Mouse (Mus musculus) megakaryocyte-erythroid progenitor cell, adult 5-6 weeks (primary cell): Measurements from ENCODE around the gene Kcnh2. TPM values are rescaled to one million over a fixed set of nuclear protein-coding genes. Genes with fewer than 3 reads are reported as not detected.

ENCODE experiments used
- ATAC-seq: replicated peaks from 2 replicates; pipeline ENCODE4 v1.8.0; 2016; ENCODE audit warnings: mild to moderate bottlenecking, inconsistent platforms; ENCODE audit not compliant: severe bottlenecking, poor library complexity, low FRiP score, low TSS enrichment
- total RNA-seq, 2 experiments: library from RNA; stranded (forward) in 1 of 2; stranded (reverse) in 1 of 2; fragments of 200-1000, 215-1000 nt in 1 of 2; fragments of >200 nt in 1 of 2; fragmentation: Nextera tagmentation in 1 of 2; gene quantifications; 2 replicates each; pipeline ENCODE4 v1.2.3; 2014 to 2017

Kcnh2 gene
- total RNA-seq, 2 experiments from 2014 or later = 1.2 TPM; not detected in 1

DNA sequence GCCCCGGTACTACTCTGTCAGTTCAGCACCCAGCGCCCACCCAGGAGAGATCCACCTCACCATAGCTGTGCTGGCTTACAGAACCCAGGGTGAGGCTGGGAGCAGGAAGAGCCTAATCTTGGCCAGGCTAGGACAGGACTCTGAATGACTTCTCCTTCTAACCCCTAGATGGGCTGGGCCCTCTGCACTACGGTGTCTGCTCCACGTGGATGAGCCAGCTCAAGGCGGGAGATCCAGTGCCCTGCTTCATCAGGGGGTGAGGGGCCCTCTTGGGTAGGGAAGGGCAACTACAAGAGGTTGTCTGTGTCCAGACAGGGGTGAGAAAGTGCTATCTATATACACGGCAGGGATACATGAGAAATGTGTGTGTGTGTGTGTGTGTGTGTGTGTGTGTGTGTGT is 30.1 kb upstream of the Kcnh2 start:
- ATAC-seq = no peak

DNA sequence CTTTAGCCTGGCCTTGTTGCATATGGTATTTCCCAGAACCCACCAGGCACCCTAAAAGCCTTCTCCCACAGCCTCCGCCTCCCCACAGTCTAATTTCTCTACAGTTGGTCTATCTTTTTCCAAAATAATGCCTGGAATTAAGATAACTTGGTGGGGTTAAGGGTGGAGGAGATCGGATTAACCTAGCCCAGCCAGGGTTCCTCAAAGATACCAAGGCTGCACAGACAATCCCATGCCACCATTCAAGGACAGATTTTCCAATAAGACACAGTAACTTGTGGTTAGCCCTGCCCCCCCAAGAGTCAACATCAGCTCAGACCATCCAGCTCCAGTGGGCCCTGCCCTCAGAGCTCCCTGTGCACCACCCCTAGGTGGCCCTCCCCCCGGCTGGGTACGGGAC is 29.1 kb upstream of the Kcnh2 start:
- ATAC-seq = no peak

DNA sequence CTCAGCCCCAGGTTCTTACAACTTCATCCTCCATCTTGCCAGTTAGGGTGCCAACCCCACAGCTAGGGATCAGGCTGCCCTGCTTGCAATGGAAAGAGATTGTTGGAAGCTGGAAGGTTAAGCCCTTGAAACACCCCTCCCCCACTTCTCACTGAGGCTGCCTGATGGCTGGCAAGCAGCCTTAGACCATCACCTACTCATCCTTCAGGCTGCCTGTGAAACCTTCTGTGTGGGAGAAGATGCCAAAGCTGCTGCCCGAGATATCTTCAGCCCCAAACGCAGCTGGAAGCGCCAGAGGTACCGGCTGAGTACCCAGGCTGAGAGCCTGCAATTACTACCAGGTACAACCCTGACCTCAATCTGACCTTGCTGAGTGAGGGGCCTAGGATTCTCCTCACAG is 28.1 kb upstream of the Kcnh2 start:
- ATAC-seq = no peak

DNA sequence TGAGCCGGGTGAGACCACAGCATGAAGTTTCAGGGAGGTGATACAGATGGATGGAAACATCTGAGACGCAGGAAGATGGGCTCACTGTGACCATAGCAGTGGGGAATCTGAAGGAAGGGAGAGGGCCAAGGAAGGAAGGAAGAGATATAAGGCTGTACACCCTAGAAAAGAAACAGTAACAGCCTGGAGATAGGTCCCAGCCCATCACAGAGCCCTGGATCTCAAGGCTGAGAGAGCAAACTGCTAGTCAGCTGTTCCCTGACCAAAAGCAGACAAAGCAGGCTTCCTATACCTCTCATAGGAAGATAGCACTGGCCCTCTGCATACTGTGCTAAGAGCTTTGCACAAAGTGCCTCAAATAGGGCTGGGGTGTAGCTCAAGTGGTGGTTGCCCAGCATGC is 27.3 kb upstream of the Kcnh2 start:
- ATAC-seq = no peak

DNA sequence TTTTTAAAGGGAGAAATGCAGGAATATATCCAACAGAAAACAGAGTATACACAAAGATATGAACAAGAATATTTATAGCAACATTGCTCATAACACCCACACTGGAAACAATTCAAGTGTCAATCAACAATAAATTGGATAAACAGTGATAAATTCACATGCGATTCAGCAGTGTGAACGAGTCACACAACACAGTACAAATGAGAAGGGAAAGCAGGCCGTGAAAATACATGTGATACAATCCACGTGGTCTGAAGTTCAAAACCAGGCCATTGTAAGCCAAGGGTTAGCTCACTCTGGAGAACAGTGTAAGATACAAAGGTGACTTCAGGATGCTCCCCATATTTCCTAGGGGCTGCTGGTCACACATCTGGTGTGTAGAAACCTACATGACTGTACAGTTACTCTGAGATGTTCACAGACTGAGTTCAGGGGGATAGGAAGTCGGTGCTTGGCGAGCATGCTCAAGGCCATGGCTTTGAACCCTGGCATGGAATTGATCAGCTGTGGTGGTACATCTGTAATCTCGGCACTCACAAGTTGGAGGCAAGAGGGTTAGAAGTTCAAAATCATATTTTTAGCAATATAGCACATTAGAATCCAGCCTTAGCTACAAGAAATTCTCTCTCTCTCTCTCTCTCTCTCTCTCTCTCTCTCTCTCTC is 23.4 kb upstream of the Kcnh2 start:
- no peak for ATAC-seq

DNA sequence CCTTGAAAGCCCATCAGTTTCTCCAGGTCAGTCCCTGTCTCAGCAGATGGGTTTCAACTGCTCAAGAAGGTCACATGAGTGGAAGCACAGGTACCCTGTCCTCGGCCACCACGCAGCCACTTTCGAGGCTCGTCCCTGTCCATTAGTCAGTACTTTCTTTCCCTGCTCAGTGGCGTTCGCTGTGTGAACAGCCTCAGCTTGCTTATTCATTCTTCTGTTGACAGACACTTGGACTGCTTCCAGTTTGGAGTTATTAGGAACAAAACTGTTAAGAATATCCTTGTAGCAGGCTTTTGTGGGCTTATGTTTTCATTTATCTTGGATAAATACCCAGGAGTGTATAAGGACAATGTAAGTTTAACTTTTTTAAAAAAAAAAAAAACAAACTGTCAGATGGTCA is 22.8 kb upstream of the Kcnh2 start:
- ATAC-seq = no peak

DNA sequence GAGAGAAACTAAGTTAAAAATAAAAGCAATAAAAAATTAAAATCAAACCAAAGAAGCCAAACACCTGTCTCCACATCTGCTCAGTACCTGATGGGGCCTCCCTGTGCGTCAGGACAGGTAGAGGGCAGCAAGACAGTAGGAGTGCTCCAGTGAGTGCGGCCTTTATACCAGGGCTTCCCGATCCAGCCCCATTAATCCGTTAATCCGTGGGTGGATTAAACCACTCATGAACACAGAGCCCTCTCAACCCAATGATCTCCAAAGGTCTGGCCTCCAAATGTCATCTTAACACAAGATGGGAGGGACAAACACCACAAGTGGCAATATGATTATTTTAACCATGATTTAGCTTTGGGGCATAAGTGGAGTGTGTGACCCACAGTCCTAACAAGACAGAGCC is 22.4 kb upstream of the Kcnh2 start:
- no peak for ATAC-seq

DNA sequence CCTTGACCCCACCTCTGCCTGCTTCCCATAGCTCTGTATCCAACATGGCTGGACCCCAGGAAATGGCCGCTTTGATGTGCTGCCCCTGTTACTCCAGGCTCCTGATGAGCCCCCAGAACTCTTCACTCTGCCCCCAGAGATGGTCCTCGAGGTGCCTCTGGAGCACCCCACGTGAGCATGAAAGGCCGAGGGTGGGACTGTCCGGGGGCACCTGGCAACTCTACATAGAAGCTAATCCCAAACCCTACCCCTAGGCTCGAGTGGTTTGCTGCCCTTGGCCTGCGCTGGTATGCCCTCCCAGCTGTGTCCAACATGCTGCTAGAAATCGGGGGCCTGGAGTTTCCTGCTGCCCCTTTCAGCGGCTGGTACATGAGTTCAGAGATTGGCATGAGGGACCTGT is 18.4 kb upstream of the Kcnh2 start:
- ATAC-seq = no peak

DNA sequence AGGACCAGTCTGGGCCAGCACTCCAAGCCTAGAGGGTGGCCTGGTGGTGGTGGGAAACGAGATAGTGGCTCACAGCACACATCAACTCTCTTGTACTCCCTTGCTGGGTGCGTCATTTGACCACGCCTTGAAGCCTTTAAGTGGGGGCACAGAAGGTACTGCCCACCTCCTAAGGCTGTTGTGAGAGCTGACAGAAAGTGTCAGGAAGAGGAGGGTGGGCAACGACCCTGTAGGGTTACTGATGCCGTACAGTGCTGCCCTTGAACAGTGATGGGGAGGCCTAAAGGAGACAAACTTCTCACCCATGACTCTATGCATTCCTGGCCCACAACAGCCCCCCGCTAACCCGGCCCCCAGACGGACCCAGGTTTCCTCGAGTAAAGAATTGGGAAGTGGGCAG is 15.0 kb upstream of the Kcnh2 start:
- ATAC-seq = no peak

DNA sequence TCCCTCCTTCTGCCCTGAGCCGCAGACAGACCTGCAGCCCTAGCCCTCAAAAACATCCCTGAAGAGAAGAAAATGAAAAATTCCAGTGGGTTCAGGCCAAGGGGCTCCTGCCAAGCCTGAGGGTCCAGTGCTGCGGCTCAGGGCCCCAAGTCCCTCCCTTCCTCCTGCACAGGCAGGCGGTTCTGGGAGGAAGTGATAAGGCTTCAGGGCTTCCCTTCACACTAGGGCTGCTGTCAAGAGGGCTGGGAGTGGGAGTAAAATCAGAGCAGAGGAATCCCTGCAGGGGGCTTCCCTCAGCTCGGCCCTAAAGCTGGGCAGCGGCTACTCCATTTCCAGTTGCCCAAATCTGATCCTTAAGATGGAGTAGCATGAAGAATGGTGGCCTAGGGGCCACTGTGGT is 14.1 kb upstream of the Kcnh2 start:
- ATAC-seq = no peak

DNA sequence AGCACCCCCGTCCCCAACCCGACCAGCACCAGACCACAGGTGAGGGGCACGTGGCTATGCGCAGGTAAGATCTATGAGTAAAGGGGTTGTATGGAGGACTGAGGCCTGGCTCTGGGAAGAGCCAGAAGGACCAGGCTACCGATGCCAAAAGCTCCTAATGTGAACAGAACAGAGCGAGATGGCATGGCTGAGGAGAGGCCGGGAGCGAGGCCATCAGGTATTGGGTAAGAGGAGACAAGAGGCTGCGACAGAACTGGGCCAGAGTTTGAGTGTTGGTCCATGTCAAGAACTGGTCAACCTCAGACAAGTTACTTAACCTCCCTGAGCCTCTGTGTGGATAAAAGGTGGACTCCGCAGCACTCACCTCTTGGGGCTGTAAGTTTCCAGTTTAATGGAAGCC is 13.6 kb upstream of the Kcnh2 start:
- ATAC-seq = no peak

DNA sequence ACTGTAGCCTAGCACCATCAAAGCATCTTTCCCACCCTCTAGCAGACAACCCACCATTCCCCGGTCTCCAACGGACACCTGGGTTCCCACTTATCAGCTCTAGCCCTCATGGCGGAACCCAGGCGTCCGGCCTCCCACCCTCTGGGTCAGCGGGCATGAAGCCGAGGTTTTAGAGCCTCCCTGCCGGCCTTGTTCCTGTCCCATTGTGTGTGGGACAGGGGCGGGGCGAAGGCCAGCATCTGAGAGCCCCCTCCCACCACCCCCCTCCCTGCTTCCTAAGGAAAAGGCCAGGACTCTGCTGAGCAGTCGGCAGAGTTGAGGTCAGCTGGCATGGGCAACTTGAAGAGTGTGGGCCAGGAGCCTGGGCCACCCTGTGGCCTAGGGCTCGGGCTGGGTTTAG is 13.1 kb upstream of the Kcnh2 start, which contains the start of gene Nos3:
Nos3 (plus strand) TSS at position 303 of the 400 bp plus-strand sequence.
- no peak for ATAC-seq

DNA sequence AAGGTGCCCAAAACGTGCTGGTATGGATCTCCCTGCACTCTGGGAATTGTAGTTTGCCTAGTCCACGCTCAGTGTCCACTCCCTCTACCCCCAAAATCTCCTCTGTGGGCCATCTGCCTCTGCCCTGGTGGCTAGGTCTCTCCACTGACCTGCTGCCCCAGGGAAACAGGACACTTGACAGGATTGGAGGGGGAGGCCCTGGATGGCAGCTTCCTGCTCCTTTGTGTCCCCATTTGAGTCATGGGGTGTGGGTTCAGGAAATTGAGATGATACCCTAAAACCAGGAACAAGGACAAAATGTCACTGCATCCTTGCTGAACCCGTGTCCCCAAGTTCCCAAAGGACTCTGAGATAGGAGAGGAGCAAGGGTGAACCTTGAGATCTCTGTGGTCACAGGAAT is 12.7 kb upstream of the Kcnh2 start:
- ATAC-seq = no peak

DNA sequence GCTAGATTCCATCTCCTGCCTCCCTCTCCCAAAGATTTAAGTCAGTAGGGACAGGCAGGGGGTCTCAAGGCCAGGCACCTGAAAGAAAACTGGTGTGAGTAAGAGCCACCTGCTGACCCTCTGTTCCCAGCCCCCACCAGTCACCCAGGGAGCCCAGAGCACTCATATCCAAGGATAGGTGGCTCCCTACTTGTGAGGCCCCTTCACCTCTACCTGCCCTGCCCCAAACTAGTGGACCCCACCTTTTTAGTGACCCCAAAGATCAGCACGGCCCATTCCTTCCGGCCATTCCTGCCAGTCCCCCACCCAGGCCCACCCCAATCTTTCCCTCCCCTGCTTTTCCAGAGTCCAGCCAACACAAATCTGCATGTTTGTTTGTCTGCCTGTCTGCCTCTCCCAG is 12.1 kb upstream of the Kcnh2 start:
- no peak for ATAC-seq

DNA sequence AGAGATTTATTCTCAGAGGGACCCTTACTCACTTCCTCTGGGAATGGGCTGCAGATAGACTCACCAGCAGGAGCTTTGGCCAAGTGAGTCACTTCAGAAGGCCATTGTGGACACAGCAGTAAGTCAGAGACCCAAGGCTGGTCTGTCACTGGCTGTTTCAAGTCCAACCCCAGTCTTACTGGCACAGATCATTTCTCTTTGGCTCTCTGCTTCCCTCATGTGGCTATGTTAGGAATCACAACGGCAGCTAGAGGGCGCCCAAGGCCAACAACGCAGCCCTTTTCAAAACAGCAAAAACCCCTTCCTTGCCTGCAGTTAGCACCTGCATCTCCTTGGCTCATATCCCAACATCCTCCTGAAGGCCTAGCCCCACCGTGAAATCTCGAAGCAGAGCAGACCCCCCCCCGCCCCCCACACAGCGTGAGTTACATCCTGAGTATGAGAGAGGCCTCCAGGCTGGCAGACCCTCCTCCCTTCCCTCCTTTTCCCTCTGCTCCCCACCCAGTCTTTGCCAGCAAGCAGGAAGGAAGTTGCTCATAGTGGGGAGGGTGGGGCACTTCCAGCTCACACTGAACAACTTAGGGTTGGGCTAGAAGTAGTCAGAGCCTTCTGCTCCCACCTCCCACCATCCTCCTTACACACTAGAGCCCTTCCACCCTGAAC is 9.5 kb upstream of the Kcnh2 start:
- ATAC-seq = peak; percentile 76

DNA sequence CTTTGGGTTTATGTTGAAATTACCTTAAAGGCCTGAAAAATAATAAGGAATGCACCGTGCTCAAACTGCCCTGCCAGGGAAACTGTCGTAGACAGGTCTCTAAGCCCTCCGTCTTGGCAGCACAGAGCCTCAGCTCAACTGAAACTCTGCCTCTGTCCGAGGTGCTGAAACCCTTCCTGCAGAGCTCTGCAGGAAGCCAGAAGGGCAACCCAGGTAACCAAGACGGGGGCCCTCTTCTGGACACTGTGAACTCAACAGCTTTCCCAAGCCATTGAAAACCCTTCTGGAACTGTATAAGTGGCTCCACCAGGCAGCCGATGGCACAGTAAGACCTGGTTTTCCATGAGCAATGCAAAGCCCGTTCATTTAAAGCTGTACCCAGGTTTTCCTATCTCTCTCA is 6.1 kb upstream of the Kcnh2 start:
- peak; percentile 89 for ATAC-seq

DNA sequence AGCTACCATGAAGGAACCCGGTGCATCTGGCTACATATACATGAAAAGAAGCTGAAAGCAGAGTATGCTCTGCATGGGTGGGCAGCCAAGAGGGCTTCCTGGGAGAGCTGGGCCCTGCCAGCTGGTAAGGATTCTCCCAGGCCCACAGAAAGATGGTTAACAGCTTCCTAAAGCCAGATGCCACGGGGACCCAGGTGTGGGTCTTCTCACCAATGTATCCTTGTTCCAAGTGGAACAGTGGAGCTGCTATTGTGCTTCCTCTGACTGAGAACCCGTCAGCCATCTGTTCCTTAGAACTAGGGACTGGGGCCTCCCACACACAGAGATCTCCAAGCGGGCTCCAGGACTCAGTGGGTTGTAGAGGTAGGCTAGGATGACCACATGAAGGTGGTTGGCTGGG is 5.4 kb upstream of the Kcnh2 start:
- ATAC-seq = no peak

DNA sequence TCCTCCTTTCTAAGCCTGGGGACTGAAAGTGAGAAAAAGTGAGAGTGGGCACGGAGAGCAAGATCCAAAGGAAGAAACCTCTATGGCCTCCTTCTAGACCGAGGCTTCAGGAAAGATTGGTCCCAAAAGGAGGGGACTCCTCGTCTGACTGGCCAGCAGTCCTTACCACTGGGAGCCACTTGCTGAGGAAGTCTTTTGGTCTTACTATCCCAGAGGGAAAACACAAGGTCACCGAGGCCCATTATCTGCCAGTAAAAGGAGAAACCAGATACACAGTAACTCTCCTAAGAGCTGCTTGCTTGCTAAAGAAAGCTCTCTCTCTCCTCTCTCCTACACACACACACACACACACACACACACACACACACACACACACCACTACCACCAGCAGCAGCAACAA is 1.9 kb upstream of the Kcnh2 start:
- ATAC-seq = no peak

DNA sequence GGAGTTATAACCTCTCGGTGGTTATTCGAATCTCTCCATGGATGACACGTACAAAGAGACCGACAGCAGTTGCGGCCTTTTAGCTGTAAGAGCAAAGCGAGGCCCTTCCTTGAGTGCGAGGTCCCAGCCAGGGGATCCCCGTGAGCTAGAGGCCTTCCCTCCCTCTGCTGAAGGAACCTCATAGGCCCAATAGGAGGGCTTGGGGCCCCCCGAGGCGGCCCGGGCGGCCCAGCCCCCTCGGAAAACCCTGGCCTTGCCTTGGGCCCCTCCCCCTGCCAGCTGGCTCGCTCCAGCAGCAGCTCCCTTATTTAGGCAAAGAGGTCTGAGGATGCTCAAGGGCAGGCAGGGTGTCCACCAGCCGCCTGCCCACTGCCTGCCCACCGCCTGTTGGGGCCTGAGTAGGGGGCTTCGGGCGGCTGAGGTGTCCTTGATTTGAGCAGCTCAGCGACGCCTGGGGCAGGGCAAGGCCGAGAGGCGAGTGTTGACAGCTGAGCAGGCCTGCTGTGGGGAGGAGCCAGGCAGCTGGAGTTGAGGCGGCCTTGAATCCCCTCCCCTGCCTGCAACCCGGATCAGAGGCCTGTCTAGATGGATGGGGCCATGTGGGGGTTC is 951 bp upstream of the Kcnh2 start:
- no peak for ATAC-seq

DNA sequence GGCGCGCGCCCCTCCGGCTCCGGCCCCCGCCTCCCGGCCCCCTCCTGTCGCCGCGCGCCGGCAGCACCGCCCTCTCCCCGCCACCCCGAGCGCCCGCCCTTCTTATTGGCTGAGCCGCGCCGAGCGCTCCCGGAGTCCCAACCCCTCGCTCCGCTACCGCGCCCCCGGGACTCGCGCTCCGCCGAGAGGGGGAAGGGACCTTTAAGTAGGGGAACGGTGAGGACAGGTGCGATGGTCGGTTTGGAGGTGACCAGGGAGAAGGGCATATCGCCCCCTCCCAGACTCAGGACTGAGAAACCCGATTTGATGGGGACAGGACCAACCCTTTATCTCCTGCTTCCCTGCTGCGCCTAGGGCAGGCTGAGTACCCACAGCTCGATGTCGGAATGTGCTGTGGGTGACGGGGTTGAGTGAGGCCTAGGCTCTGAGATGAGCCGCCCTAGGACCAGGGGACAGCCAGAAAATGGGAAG is 332 bp upstream of the Kcnh2 start:
- peak; percentile 50 for ATAC-seq
